Mouse (Mus musculus): ENCODE measurements around the gene Il1r1. TPM values are rescaled to one million over a fixed set of nuclear protein-coding genes. Genes with fewer than 3 reads are reported as not detected.

Gene Il1r1
- total RNA-seq, 1 experiment from 2014 or later: 0.23 TPM

DNA sequence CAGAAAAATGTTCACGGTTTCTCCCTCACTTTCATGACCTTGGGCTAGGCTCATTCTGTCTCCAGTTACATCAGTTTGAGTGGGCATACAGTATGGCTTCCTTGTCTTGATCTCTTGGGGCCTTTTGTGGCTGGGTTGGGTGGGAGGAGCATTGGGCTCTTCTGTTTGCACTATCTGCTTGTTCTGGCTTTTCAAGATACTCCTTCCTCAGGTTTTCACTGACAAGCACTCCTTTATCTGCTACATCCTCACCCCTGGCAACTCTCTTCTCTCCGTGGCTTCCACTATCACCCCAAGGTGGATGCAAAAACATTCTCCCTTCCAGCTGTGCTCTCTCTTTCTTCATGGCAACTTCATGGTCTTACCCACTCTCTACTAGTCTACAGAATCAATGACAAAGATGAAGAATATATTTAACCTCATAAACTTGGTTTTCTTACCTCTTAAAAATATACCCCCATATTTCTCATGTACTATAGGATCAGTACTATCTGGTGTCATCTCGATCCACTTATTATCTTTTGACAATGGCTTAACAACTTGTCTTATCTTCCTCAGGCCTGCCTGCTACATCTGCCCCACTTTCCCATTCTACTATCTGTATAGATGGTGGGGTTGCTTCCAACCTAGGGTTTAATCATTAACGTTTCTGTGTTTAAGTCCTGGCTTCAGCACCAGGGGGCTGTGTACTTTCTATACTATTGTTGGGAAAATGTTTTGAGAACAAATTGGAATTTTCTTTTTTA, 127.5 kb downstream of the Il1r1 start:
- no peak for ATAC-seq (ENCODE audit: extremely low read depth, insufficient number of reproducible peaks, low FRiP score, poor library complexity, severe bottlenecking)

DNA sequence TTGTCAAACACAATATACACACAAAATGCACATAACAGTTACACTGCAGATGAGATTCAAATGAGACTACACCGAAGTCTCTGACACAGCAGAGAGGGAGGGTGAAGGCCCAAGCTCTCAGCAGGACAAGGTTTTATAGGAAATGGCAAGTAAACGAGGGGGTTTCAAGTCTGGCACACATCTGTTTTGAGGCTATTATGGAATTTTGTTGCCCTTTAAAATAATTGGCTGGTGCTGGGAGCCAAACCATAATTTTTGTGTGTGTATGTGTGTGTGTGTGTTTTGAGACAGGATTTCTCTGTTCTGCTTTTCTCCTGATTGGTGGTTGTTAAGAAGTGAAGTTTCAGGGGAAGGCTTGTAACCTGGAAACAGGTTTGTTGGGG, 128.0 kb downstream of the Il1r1 start:
- ATAC-seq (ENCODE audit: extremely low read depth, insufficient number of reproducible peaks, low FRiP score, poor library complexity, severe bottlenecking): no peak

DNA sequence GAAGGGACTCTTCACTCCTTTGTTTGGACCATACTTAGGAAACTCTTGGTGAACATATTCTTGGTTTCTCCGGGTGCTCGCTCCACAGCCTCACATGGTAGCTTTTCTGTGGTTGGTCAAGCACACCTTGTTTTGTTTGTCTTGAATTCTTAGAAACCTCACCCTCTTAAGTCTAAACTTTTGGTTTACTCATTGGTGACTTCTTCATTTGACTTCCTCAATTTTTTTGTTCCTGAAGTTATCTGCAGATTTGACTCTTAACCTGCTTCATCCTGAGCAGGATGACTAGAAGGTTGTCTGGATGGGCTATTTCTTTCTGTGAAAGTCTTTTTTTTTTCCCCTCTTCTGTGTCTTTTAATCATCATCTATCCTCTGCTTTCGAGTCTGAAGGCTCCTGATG, 129.8 kb downstream of the Il1r1 start:
- 0 out of 2 replicates have a peak, but pooled peaks have one; percentile 14 for ATAC-seq (ENCODE audit: extremely low read depth, insufficient number of reproducible peaks, low FRiP score, poor library complexity, severe bottlenecking)

DNA sequence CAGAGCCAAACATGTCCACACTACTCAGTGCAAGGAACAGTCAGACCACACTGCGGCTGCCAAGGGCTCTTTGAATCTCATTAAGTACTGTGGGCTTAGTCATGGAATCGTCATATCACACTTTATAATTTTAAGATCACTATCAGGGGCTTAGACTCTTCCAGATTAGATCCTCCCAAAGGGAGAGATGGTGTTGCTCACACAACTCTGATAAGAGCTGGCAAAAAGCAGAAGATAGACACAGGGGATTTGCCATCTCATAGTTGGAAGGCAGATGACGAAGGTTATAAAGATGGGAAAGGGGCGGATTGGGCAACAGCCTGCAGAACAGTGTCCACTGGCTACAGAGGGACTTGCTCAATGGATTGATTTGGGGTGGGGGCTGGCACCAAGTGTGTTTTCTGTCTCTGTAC, 130.6 kb downstream of the Il1r1 start:
- no peak for ATAC-seq (ENCODE audit: extremely low read depth, insufficient number of reproducible peaks, low FRiP score, poor library complexity, severe bottlenecking)

DNA sequence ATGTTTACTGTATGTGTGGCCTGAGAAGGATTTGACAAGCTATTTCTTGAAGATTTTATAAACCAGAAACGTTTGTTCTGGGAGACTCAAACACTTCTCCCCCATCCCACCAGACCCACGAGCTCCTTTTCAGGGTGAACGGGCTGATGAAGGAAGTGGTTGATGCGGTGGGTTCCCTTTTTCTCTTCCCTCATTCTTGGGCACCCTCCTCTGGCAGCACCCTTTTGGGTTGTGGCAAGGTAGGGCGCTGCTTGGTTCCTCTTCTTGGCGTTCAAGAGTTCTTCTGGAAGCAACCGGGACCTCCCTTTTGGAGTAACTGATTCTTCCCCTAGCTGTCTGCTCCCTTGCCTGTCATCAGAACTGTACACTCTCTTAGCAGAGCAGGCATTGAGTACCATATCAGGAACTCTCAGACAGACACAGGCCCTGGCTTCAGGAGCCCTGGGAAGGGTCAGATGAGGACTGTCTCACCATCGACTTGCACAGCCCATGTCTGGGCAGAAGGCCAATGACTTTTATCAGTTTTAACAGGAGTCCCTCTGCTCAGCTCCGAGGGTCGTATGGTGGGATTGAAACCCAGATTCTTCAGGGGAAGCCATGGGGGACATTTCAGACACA, 131.1 kb downstream of the Il1r1 start:
- ATAC-seq (ENCODE audit: extremely low read depth, insufficient number of reproducible peaks, low FRiP score, poor library complexity, severe bottlenecking): peak; percentile 69

DNA sequence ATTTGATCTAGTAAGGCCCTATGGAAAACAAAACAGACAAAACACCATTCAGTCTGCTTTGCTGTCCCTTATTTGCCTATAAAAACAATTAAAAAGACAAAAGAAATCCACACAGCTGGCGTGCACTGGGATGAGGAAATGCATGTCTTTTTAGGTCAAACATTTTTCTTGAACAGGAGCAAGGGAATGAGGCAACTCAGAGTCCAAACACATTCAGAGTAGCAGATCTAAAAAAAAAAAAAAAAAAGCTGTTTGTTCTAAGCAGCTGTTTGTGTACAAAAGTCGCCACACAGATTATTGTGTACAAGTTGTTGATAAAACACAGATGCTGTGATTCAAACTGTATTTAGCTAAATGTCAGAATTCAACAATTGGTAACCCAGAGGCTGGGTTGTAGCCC, 133.0 kb downstream of the Il1r1 start:
- no peak for ATAC-seq (ENCODE audit: extremely low read depth, insufficient number of reproducible peaks, low FRiP score, poor library complexity, severe bottlenecking)

DNA sequence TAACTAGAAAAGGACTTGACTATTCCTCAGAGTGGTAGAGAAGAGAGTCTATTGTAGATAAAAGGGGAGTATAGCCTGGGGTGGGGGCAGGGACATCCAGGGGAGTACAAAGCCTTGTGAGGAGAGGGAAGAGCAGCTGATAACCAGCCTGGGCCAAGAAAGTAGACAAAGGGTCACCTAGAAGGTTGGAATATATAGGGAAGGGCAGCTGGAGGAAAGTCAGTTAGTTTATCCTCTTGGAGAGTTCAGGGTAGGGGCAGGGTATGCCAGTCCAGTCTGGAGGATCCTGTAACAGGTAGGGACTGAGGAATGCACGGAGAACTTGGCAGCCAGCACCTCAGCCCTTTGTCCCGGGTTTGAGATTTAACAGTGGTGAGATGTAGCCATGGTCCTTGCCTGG, 133.5 kb downstream of the Il1r1 start:
- no peak for ATAC-seq (ENCODE audit: extremely low read depth, insufficient number of reproducible peaks, low FRiP score, poor library complexity, severe bottlenecking)

DNA sequence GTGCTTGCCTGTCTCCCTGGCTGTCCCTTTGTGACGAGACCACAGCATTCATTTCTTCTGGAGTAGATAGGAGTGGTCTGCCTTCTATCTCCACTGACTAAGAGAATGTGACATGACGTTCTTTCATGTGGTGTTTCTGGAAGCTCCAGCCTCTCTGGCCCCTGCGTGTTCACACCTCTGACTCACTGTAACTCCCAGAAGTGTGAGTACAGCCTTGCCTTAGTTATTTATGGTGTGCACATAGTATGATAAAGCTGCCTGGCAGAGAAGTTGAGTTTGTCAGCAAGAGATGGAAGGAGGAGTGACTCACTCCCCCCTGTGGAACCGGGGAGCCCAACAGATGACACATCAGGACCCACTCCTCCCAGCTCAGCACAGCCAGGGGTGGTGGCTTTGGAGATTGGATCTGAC, 133.9 kb downstream of the Il1r1 start:
- ATAC-seq (ENCODE audit: extremely low read depth, insufficient number of reproducible peaks, low FRiP score, poor library complexity, severe bottlenecking): no peak

DNA sequence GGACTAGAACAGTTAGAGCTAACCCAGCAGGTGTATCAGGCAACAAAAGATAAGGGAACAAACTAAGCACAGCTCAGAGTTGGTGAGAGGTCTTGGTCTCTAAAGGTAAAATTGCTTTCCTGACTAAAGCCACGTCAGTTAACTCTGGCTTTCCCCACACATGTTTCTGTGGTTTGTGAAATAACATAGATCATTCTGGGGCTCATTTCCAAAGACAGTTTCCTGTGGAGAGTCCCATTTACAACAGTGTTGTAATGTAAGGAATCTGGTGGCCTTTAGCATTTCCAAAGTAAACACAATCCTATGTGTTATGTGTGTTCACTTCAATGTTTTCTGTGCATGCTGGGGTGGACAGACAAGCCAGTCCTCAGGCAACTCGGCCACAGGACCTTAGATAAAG, 134.9 kb downstream of the Il1r1 start:
- ATAC-seq (ENCODE audit: extremely low read depth, insufficient number of reproducible peaks, low FRiP score, poor library complexity, severe bottlenecking): no peak

DNA sequence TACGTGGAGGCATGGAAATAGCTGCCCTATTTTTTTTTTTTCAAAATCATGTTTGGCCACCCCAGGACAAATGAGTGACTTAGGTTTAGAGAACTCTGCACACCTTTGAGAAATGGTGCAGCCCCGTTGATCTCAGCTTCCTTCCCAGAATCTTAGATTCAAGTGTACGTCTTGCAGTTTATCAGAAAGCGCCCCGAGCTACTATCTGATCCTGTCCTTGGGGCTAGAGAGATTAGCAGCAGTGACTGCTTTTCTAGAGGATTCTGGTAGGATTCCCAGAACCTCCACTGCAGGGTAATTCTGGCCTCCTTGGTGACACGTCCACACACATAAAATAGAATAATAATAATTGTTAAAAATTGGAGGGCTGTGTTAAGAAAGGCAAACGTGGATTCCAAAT, 136.1 kb downstream of the Il1r1 start:
- no peak for ATAC-seq (ENCODE audit: extremely low read depth, insufficient number of reproducible peaks, low FRiP score, poor library complexity, severe bottlenecking)

DNA sequence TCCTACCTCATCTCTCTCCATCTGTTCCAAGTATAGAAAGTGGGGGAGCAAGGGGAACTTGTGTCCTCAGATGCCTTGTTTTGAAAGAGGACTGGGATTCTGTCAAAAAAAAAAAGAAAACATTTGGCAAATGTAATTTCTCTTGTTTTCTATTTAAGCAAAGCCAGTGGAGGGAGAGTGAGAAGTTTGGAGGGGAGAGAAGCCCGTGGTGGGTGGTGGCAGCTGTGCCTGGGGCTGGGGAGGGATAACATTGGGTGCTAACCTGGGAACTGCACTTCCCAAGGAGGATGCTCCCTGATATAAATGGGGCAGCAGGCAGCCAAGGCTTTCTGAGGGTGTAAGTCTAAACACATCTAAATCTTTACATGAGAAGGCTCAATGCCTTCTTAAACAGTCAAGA, 136.7 kb downstream of the Il1r1 start:
- ATAC-seq (ENCODE audit: extremely low read depth, insufficient number of reproducible peaks, low FRiP score, poor library complexity, severe bottlenecking): no peak

DNA sequence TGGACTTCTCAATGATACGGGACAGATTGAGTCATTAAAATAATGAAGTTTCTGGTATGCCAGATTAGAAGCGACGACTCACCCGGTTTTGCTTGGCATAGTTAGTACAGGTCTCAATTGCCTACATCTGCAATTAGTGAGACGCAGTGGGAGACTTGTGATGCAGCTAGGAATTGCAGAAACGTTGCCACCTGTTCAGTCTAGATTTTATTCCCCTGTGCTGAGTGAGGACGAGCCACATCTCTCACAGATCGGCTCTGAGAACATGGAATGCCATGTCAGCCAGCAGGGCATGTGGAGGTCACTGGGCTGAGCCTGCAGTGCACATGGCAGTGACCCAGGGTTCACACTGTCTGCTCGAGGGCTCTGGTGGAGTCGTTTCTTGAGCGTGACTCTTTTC, 137.9 kb downstream of the Il1r1 start:
- ATAC-seq (ENCODE audit: extremely low read depth, insufficient number of reproducible peaks, low FRiP score, poor library complexity, severe bottlenecking): no peak

Other genes starting within 250 kb of the Il1r1 start
- gene Il1r2, start 151.0 kb upstream of the Il1r1 start, total RNA-seq (2017): 542 and 614 TPM in 2 replicates
- 0.70 and 1.6 TPM in 2 replicates for gene Il1rl2, start 99.5 kb downstream of the Il1r1 start, total RNA-seq (2017)
- gene Il1rl1, start 204.5 kb downstream of the Il1r1 start, total RNA-seq (2017): 3.6 and 4.1 TPM in 2 replicates
- 15.3 and 18.0 TPM in 2 replicates for gene Il18r1, start 240.5 kb downstream of the Il1r1 start, total RNA-seq (2017)